Mouse (Mus musculus) yolk sac, embryonic 10.5 days (tissue): Measurements from ENCODE around the gene Tmem30c.
A peak's percentile ranks its signal among the peaks of the same experiment; 100 is the strongest.
"Not testable (repeated sequence)": the region's sequence is repeated elsewhere in the genome, so short reads cannot be mapped to it uniquely, and the experiment has no call there.

Source experiments
- DNase-seq: peaks from one replicate; pipeline ENCODE4 v3.0.0-alpha.2; 2017; ENCODE audit warnings: low spot score

The Tmem30c gene

DNA sequence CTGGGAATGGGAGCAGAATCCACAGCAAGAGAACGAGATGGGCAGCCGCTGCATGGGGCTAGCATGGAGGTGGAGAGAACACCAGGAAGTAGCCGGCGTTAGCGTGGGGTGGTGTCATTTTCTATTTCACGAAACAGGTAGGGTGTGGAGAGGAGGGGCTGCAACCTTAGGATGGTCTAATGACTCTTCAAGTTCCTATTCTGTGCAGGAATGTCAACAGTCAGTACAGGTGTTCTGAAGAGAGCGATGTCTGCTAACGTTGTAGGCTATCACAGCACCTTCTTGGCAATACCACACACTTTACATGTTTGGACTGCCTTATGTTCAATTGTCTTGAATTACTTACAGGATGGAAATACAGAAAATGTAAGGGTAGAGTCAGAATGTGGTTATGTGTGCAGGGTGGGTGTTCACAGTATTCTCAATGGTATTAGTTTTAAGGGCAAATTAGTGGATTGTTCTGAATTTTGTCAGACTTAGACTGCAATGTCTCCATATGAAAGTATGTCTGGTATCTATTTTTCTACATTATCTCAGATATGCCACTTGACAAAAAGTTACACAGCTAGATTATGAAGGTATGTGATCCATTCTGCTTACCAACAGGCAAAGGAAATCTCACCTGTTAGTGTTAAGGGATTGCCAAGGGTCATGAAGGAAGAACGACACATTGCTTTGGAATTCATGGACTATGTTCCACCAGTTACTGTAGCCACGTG is 2.7 kb upstream of the Tmem30c start:
- no peak for DNase-seq

DNA sequence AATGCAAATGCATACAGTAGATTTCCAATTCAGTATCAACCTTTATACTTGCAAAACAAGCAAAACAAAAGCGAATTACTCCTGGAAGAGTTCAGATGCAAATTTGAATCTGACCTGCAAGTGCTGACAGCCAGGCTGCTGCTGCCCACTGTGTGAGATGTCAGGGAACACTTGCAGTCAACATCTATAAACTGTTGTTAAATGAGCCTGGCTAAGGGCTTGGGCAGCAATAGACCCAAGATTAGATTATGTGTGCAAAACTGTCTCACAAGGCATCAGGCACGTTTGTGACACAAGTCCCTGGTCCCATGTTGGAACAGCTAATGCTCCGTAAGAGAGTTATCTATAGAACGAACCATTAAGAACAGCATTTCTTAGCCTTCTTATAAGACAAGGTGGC is 369 bp downstream of the Tmem30c start:
- no peak for DNase-seq

DNA sequence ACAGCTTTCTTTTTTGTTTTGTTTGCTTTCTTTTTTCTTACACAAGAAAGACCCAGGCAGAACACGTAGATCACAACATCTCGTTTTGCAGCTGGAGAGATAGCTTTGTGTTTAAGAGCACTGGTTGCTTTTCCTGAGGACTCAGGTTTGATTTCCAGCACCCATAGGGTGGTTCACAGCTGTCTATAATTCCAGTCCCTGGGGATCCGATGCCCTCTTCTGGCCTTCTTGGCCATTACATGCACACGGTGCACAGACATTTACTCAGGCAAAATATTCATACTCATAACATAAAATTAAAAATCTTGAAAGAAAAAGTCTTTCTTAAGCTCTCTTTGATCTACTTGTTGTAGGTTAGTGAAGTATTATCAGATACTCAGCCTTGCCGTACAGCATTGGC is 969 bp downstream of the Tmem30c start:
- DNase-seq, result no peak

DNA sequence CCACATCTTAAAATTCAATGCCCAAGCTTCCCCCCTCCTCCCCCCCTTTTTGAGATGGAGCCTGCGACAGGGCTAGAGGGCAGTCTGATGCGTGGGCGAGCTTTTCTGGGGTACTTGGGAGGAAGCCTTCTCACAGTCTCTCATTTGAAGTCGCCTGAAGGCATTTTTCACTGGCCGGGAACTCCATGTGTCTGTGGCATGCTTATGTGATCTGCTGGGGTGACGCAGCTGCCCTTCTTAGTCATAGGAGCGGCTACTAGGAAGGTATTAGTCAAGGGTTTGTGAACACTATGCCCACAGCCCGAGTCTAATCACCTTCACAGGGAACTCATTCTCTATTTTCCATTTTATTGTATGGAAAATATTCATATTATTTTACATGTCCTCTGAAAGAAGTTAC is 11.2 kb downstream of the Tmem30c start:
- DNase-seq, result no peak

DNA sequence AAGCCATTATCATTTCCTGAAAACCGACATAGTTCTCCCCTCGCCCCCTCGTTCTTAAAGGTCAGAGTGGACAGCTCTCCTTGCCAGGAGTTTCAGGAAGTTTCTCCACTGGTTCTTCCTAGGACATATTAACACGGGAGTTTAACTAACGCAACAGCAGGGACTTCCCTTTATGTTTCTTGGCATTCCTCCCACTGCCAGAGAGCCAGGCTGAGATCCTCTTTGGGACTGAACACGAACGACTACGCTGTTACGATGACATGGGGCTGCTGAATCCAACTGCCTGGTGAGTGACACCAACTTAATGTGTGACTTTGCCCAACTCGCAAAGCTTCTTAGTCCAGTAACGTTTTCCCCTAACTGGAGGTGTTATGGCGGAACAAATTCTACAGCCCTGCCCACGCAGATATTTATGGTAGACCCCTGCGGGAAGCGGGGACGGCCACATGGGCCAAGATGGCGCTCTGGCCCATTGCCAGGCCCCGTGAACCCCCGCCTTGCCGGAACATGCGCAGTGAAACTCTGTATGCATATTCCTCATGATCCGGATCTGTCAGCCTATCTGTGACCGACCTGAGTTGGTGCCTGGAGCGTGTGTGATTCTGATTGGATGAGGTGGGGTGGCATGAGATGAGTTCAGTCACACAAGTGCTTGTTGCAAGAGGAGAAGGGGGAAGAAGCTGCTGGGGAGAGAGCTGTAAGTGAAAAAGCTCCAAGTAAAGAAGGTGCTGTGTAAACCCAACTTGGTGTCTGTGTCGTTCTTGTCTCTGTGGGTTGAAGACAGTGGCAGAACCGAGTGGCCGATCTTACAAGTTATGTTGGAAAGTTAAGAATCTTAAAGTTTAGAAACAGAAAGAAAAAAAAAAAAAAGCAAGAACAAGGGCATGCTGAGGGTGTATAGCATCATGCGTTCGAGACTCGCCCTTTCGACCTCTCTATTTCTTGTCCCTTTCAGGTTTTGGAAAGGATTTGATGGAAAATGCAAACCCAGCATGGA is 12.1 kb downstream of the Tmem30c start:
- no peak for DNase-seq

DNA sequence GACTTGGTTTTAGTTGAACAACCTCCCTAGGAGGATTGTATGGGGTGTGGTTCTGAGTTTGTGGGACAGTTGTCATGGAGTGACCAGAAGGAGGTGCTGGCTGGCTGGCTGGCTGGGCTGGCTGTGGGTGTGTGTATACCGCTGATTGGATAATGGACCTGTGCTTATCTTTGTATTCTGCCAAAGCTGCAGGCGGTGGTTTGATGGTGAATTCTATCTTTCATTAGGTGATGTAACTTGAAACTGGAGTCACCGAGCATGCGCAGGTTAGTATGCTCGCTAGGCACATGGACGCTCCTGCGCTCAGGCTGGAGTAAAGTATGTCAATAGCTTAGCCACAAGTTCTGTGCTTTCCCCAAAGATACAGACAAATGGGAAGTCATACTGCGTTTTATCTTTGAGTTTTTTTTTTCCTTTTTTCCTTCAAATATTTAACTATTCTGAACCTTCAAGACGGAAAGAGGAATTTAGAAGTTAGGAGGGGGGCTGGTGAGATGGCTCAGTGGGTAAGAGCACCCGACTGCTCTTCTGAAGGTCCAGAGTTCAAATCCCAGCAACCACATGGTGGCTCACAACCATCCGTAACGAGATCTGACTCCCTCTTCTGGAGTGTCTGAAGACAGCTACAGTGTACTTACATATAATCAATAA is 13.6 kb downstream of the Tmem30c start:
- DNase-seq, result no peak

DNA sequence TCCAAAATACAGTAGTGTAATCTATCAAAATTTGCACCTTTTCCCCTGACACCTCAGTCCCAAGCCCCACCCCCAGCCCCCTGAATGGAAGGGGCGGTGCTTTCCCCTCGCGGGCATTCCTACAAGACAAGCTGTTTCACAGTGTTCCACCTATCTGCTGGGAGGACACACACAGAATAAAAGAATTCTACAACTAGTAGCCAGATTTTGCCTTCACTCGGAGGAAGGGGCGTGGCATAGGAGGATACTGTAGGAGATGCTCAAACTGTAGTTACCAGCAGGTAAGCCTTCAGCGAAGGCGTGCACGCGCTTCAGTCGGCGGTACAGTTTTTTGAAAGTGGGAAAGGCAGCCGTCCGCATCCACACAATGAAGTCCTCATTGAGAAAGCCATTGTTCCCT is 22.9 kb downstream of the Tmem30c start:
- no peak for DNase-seq

DNA sequence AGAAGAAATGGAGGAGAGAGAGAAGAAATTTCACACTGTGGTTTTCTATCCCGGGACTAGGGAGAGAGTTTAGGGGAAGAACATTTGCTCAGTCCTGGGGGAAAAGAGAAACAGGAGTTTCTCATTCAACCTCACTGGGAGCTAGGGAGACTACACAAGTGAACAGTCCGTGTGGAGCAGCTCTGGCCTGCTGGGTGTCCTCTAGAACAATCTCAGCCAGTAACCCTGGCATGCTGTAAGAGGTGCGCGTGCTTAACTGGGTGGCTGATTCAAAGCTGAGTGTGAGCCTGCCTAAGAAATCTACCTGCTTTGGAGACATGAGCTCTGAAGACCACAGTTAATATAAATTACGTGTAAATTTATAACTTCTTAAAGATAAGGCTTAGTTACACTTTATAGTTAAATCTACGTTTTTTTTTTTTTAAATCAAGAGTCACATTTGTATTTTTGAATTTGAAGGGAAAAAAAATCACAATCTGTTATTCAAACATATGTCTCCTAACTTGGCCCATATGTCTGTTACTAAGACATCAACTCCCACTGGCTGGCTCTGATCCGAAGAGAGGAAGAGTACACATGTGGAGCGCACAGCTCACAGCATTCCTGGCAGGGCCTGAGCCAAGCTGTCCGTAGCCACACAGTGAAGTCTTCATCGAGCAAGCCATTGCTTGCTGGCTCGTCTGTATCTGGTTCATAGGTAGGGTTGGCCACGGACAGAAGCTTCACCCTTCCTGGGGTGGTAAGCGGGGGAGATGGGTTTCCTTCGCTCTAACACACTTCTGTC is 24.4 kb downstream of the Tmem30c start:
- no peak for DNase-seq

DNA sequence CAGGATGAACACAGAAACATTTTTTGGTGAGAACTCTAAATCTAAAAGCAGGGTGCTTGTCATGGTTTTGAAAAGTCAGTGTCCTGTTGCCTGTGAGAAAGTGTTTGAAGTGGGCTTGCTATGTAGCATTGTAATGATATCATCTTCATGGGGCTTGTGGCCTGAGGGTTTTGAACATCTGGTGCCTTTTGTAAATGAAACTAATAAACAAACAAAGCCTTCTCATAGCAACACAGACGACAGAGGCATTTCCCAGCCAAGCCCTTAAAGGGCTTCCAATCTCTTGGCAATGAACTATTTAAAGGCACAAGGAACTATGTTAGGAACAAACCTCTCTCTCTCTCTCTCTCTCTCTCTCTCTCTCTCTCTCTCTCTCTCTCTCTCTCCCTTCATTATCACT is 25.6 kb downstream of the Tmem30c start:
- DNase-seq, result no peak

DNA sequence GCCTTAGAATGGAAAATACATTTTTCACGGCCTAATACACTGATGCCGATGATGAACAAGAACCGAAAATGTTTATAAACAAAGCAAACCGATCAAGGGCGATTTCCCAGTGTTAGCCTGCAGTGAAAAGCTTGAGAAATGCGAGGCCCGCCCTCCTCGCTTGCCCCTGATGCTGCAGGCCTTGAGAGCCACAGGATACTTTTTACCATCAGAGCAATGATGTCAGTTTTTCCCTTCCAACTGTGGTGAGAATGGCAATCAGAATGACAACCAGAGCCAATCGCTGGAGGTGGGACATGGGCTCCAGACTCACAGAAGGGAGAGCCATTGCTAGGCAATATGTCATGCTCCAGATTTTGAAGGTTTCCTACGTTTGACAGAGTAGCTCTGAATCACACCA is 32.5 kb downstream of the Tmem30c start:
- DNase-seq, result no peak

DNA sequence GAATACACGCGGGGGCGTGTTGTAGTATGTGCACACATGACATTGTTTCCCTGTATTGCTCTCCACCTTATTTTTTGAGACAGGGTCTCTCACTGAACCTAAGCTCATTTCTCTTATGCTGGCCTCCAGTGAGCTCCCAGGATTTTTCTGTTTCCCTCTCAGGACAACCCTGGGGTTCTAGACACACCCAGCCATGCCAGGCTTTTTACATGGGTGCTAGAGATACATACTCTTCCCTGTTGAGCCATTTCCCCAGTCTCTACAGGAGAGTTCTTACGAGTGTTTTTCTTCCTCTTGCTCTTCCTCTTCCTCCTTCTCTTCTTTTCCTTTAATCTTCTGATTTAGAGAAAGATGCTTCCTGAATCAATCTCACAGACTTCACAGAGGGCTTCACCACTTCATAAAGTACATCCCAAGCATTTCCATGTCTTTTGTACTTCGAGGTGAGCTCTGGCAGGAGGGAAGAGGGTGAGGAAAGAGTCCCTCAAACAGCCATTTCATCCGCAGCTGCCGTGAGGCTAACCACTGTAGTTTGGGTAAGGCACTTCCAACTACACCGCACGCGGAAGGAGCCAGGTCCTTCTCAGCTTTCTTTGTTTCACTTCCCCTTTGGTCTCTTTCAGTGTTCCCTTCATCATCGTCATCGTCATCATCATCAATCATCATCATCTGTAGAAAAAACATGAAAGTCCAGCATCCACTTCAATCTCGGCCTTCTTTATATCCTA is 33.1 kb downstream of the Tmem30c start:
- no peak for DNase-seq

DNA sequence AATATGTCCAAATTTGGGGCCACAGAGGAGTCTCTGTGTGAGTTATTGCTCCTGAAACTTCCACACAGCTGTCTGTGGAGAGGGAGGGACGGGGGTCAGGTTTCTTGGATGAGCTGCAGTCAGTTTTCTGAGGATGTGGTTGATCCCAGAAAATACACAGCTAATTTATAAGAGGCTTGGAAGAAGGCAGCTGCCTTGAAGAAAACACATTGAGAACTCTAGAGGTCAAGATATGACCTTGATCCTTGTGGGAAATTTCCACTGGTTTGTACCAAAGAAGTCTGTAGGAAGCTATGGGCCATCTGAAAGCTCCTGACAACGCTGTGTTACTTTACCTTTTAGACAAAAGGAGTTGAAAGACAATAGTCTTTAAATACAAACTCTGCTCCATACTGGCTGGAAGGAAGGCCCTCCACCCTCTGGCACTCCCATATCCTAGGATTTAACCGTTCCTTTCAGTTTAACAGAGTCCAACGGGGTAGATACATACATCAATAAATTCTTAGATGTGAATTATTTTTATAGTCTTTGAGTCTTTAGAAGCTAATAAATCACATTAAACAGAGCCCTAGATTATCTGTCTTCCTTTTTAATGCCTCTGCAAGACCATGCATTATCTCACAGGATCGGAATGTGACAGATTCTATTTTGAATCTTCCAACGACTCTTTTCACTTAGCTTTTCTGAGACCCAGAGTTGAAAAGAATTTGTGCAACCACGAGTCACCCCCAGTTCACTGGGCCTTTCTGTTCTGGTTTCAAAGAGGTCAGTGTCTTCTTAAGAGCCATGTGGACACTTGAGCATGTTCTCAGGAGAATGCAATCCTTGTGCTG is 40.9 kb downstream of the Tmem30c start:
- no peak for DNase-seq

DNA sequence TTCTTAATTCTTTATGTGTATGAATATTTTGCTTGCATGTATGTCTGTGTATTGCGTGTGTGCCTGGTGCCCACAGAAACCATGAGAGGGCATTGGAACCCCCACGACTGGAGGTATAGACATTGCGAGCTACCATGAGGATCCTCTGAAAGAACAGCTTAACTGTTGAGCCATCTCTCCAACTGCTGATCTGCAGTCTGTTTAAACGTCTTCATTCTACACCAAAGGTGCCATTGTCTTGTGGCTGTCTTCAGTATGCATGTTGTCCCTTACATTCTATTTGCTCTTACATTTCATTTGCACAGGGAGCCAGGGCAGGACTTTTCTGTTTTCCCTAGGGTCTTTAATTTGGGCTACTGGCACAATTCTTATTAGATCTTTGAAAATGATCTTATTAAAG is 41.7 kb downstream of the Tmem30c start:
- DNase-seq, result no peak

DNA sequence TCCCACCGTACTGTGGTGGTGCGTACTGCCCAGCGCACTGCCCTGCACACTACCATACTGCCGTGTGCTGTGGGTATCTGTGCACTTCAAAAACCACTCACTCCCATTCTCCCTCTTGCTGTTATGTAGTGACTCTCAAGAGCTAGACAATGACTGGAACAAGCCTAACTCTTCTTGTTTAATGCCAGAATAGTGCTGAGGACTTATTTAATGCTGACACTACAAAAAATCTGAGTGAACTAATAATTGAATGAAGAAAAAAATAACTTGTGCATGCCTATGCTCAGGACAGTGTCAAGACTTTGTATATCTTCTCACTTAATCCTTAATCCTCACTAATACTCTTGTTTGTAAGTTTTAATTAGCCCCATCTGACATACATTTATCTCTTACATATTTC is 45.2 kb downstream of the Tmem30c start:
- no peak for DNase-seq

DNA sequence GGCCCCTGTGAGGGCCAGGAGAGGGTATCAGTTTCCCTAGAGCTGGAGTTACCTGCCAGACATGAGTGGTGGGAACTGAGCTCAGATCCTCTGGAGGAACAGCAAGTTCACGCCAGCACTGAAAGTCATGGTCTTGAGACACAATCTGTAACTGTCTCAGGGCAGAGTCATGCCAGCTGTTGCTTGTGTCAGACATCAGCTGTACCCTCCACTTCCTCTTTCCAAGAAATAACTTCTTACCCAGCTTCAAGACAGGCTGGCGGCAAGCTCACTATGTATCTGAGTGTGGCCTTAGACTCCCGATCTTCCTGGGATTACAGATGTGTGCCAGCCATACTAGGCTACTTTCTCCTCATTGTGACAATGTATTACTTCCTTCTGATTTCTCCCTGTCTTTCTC is 46.1 kb downstream of the Tmem30c start:
- DNase-seq, result no peak

DNA sequence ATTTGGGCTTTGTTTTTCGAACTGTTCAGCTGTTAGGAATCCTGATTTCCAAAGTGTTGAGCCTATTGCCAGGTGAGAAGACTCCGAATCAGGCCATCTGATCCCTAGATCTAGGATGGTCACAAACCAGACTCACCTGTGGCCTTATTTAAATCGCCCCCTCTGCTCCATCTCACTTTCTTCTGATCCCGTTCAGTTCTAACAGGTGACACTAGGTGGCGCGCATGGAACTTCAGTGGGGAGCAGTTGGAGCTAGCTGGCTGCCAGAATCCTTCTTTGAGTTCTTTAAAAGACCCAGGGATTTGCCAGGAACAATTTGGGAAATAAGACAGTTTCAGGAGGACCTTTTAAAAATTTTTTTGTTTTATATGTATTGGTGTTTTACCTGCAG is 48.8 kb downstream of the Tmem30c start:
- peak; percentile 37 for DNase-seq

DNA sequence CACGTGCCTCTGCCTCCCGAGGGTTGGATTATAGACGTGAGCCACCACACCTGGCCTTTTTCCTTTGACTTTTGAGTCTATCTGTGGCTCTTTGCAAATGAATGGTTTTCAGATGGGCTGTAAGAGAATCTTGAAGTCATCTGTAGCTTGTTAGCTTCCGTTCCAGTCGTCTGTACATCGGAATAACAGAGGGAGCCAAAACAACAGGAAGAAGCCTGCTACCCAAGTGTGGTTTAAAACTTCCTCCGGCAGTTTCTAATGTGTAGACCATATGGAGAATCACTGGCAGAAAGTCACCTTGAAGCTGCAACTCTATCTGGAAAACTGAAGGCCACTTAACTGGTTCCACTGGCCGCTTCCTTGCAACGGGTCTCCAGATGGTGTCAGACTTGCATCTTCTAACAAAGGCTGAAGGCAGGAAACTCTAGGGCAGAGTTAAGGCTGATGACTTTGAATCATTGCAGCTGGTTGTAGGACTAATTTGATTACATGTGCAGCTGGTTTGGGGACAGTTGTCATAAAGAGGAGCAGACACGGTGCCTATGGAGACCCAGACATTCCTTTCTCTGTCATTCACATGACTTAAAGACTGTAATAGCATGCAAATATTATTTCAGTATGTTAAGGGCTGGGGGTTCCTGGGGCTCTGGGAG is 49.3 kb downstream of the Tmem30c start:
- no peak for DNase-seq

DNA sequence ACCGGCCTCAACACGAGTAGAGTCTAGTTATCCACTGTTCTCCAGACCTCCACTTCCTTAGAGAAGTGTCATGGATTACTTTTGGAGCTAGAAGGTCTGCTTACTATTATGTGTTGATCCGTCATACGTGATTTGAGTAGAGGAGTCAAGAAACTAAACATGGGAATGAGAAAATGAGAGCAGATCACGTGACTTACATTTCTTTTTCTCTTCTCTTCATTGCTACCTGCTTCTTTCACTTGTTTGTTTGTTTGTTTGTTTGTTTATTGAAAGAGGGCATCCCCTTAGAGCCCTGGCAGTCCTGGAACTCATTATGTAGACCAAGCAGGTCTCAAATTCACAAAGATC is 49.8 kb downstream of the Tmem30c start:
- no peak for DNase-seq

DNA sequence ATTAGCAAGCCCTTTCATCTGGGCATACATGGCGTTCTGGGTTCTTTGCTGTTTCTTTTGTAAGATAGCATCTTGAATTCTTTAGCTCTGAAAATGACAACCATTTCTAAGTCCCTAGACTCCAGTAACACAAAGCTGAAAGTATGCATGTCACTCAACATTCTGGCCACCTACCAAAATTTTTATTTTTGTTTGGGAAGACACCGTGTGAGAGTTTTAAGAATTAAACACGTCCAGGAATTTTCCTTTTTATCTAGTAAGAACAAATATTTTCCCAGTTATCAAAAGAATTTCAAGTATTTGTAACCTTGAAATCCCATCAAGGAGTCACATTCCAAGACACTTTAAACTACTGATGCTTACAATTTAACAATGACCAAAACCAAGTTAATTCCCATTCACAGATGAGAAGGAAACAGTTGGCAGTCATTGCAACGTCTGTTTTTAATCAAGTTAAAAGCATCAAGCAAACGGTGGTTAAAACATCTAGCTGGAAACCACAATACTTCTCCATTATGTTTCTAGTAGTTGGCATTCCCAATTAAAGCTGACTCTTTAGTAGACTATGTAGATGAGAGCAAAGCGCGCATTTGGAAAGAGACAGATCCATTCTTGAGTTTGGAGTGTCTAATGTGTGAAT is 56.7 kb downstream of the Tmem30c start:
- no peak for DNase-seq

DNA sequence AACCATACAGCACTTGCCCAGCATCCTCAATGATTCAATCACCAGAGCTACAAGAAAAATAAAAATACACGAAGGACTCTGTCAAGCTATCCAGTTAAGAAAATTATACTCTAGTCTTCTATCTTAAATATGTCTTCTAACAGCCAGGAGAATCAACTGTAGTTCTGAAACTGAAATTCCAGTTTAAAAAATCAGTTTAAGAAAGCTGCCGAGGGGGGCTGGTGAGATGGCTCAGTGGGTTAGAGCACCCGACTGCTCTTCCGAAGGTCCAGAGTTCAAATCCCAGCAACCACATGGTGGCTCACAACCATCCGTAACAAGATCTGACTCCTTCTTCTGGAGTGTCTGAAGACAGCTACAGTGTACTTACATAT is 60.7 kb downstream of the Tmem30c start:
- not testable (repeated sequence) for DNase-seq
